Mouse (Mus musculus) kidney, embryonic 14.5 days (tissue): Measurements from ENCODE around the gene Rrp1b. TPM values are rescaled to one million over a fixed set of nuclear protein-coding genes. Genes with fewer than 3 reads are reported as not detected.
A peak's percentile ranks its signal among the peaks of the same experiment; 100 is the strongest.
"Not testable (repeated sequence)": the region's sequence is repeated elsewhere in the genome, so short reads cannot be mapped to it uniquely, and the experiment has no call there.

Source experiments
- ATAC-seq: fragments of 200-750 bp; cut with Nextera tagmentation; 2 replicates; pipeline ENCODE4 v1.8.0; 2017; ENCODE audit warnings: moderate number of reproducible peaks, mild to moderate bottlenecking, moderate TSS enrichment, moderate library complexity; ENCODE audit not compliant: low FRiP score, low TSS enrichment
- H3K27ac ChIP-seq: fragments of 300-500 bp; sonication (generic); 2 replicates; pipeline ENCODE4 v1.5.1; 2014; ENCODE audit warnings: low read depth, mild to moderate bottlenecking, low read length, moderate library complexity, mixed read lengths
- H3K27me3 ChIP-seq: fragments of 300-500 bp; sonication (generic); 2 replicates; pipeline ENCODE4 v1.6.1; 2014; ENCODE audit warnings: mild to moderate bottlenecking, low read length; ENCODE audit not compliant: control insufficient read depth, insufficient read depth
- H3K36me3 ChIP-seq: fragments of 300-500 bp; sonication (generic); 2 replicates; pipeline ENCODE4 v1.6.1; 2014; ENCODE audit warnings: low read length, mixed read lengths; ENCODE audit not compliant: control insufficient read depth, insufficient read depth
- H3K4me1 ChIP-seq: fragments of 300-500 bp; sonication (generic); 2 replicates; pipeline ENCODE4 v1.6.1; 2014; ENCODE audit warnings: low read length, mixed read lengths; ENCODE audit not compliant: control insufficient read depth, insufficient read depth
- H3K4me2 ChIP-seq: fragments of 300-500 bp; sonication (generic); replicated peaks from 2 replicates; pipeline ENCODE4 v1.6.1; 2014; ENCODE audit warnings: low read depth, mild to moderate bottlenecking, low read length
- H3K4me3 ChIP-seq: fragments of 300-500 bp; sonication (generic); 2 replicates; pipeline ENCODE4 v1.5.1; 2014; ENCODE audit warnings: mild to moderate bottlenecking, low read length
- H3K9ac ChIP-seq: fragments of 300-500 bp; sonication (generic); 2 replicates; pipeline ENCODE4 v1.6.1; 2014; ENCODE audit warnings: low read depth, mild to moderate bottlenecking, low read length, moderate library complexity
- H3K9me3 ChIP-seq: fragments of 300-500 bp; sonication (generic); 2 replicates; pipeline ENCODE4 v1.6.1; 2016; ENCODE audit warnings: low read length; ENCODE audit not compliant: control insufficient read depth
- whole genome bisulfite sequencing: fragments of 180-500 bp; shearing (Covaris S2); extraction: QIAGEN DNeasy Blood & Tissue Kit; methylation state at CpG from one replicate; pipeline ENCODE4 v1.1.7; 2014; 5-methylcytosine and 5-hydroxymethylcytosine counted together
- polyA plus RNA-seq: library from polyadenylated mRNA; unstranded; fragments of >200 nt; fragmentation: Nextera tagmentation; extraction: Ambion mirVana; gene quantifications from 2 replicates; pipeline ENCODE4 v1.2.1, GENCODE M21; 2014

Rrp1b gene
- polyA plus RNA-seq, 1 experiment from 2014 or later: 77.5 TPM

GRCm38 (mm10) chr17:32063654-32064053, 27.8 kb downstream of the Rrp1b start:
- Histone ChIP-seq H3K4me1 (no peaks in the 10 kb centered on the region), H3K4me2 (no peak overlapping the region), H3K27ac (no peak overlapping the region), H3K9ac (no peak overlapping the region), H3K36me3 (peaks cover 44% of the 10 kb centered on the region), H3K27me3 (no peaks in the 10 kb centered on the region), H3K9me3 (no peaks in the 10 kb centered on the region), H3K4me3 (no peak overlapping the region)
- WGBS: 79% methylated on average over 2 of the region's 2 CpGs
- ATAC-seq: no peak

- H3K4me1 ChIP-seq, H3K27ac ChIP-seq, H3K4me2 ChIP-seq, H3K9ac ChIP-seq, ATAC-seq, H3K27me3 ChIP-seq, H3K9me3 ChIP-seq, H3K4me3 ChIP-seq: not testable (repeated sequence)
- H3K36me3 ChIP-seq: peaks cover 33% of the 10 kb centered on the region
- 76% methylated on average over 8 of the region's 8 CpGs for WGBS
Measured at GRCm38 (mm10) chr17:32064762-32065161, 28.9 kb downstream of the Rrp1b start.

GRCm38 (mm10) chr17:32067541-32067940, 31.6 kb downstream of the Rrp1b start:
- WGBS: 71% methylated on average over 9 of the region's 9 CpGs
- Histone ChIP-seq H3K9me3 (peaks cover 4% of the 10 kb centered on the region; the same call in 1 of the 2 replicates), H3K4me3 (no peak overlapping the region), H3K9ac (no peak overlapping the region), H3K27me3 (no peaks in the 10 kb centered on the region), H3K36me3 (peaks cover 6% of the 10 kb centered on the region; the same call in 1 of the 2 replicates), H3K27ac (no peak overlapping the region), H3K4me1 (no peaks in the 10 kb centered on the region), H3K4me2 (no peak overlapping the region)
- ATAC-seq: no peak

- H3K4me3 ChIP-seq: no peak overlapping the region
- H3K27ac ChIP-seq: no peak overlapping the region
- no peak overlapping the region for H3K4me2 ChIP-seq
- H3K9me3 ChIP-seq: peaks cover 4% of the 10 kb centered on the region; the same call in 1 of the 2 replicates
- ATAC-seq: no peak
- H3K27me3 ChIP-seq: no peaks in the 10 kb centered on the region
- H3K9ac ChIP-seq: no peak overlapping the region
- no peaks in the 10 kb centered on the region for H3K4me1 ChIP-seq
- H3K36me3 ChIP-seq: no peaks in the 10 kb centered on the region
- 86% methylated on average over 11 of the region's 11 CpGs for WGBS
Measured at GRCm38 (mm10) chr17:32068381-32068780, 32.5 kb downstream of the Rrp1b start.

GRCm38 (mm10) chr17:32068810-32069209, 32.9 kb downstream of the Rrp1b start:
- Histone ChIP-seq H3K4me2 (no peak overlapping the region), H3K9ac (no peak overlapping the region), H3K36me3 (no peaks in the 10 kb centered on the region), H3K4me1 (no peaks in the 10 kb centered on the region), H3K27ac (no peak overlapping the region), H3K27me3 (no peaks in the 10 kb centered on the region), H3K4me3 (no peak overlapping the region), H3K9me3 (peaks cover 4% of the 10 kb centered on the region; the same call in 1 of the 2 replicates)
- no peak for ATAC-seq
- WGBS: 91% methylated on average over 2 of the region's 2 CpGs

GRCm38 (mm10) chr17:32073359-32073758, 37.5 kb downstream of the Rrp1b start:
- Histone ChIP-seq H3K27ac (no peak overlapping the region), H3K4me3 (no peak overlapping the region), H3K4me2 (no peak overlapping the region), H3K9me3 (peaks cover 4% of the 10 kb centered on the region; the same call in 1 of the 2 replicates), H3K27me3 (no peaks in the 10 kb centered on the region), H3K36me3 (no peaks in the 10 kb centered on the region), H3K9ac (no peak overlapping the region), H3K4me1 (no peaks in the 10 kb centered on the region)
- peak; percentile 17; the same call in 1 of the 2 replicates for ATAC-seq
- WGBS: 0% methylated on average over 2 of the region's 2 CpGs

- WGBS: 64% methylated on average over 4 of the region's 4 CpGs
- Histone ChIP-seq H3K9ac (no peak overlapping the region), H3K36me3 (no peaks in the 10 kb centered on the region), H3K4me3 (no peak overlapping the region), H3K4me1 (no peaks in the 10 kb centered on the region), H3K4me2 (no peak overlapping the region), H3K27me3 (no peaks in the 10 kb centered on the region), H3K27ac (no peak overlapping the region), H3K9me3 (peaks cover 4% of the 10 kb centered on the region; the same call in 1 of the 2 replicates)
- no peak for ATAC-seq
Measured at GRCm38 (mm10) chr17:32074658-32075057, 38.8 kb downstream of the Rrp1b start.

- H3K9me3 ChIP-seq: no peaks in the 10 kb centered on the region
- H3K36me3 ChIP-seq: no peaks in the 10 kb centered on the region
- H3K27ac ChIP-seq: no peak overlapping the region
- no peaks in the 10 kb centered on the region for H3K27me3 ChIP-seq
- H3K4me1 ChIP-seq: no peaks in the 10 kb centered on the region
- no peak overlapping the region for H3K4me3 ChIP-seq
- H3K4me2 ChIP-seq: no peak overlapping the region
- WGBS: 6% methylated on average over 2 of the region's 2 CpGs
- H3K9ac ChIP-seq: no peak overlapping the region
- peak; percentile 60; the same call in 1 of the 2 replicates for ATAC-seq
Measured at GRCm38 (mm10) chr17:32075164-32075563, 39.3 kb downstream of the Rrp1b start.

- no peak overlapping the region for H3K27ac ChIP-seq
- H3K4me1 ChIP-seq: no peaks in the 10 kb centered on the region
- ATAC-seq: no peak
- no peak overlapping the region for H3K4me2 ChIP-seq
- H3K9me3 ChIP-seq: no peaks in the 10 kb centered on the region
- H3K4me3 ChIP-seq: no peak overlapping the region
- no peak overlapping the region for H3K9ac ChIP-seq
- WGBS: 100% methylated on average over 2 of the region's 2 CpGs
- no peaks in the 10 kb centered on the region for H3K27me3 ChIP-seq
- no peaks in the 10 kb centered on the region for H3K36me3 ChIP-seq
Measured at GRCm38 (mm10) chr17:32083351-32083750, 47.5 kb downstream of the Rrp1b start.
